Comparison of ENCODE assay signal across 8 mouse cellular contexts in the genomic region with DNA sequence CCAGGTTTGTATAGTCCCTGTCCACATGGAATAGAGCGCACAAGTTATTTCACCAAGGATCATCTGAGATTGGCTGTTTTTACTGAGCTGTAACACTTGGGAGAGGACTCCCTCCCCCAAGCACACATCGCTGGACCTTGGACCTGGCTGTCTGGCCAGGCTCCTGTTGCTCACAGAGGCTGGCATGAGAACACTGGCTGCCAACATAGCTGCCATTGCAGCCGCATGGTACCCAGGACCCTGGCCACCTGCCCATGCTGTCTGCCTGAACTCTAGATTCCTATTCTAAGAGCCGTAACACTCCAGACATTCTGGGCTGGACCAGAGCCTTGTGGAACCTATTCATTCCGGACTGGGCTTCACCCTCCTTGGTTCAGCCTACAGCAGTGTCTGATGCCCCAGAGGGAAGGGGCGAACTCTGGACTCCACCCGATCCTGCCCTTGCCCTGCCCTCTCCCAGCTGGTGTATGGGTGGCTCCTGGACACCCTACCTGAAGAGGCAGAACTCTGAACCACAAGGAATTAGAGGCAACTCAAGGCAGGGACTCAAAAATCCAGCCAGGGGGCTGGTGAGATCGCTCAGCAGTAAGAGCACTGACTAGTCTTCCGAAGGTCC. TPM values are rescaled to one million over a fixed set of nuclear protein-coding genes. Genes with fewer than 3 reads are reported as not detected.
DNase-seq lines count a peak whose midpoint lies in the region; ATAC-seq and TF ChIP-seq lines count a peak whose summit lies in the region.
"Had no signal": no experiment of that assay in that cellular context is flagged by ENCODE, and none has a peak within 500 bp of the region (broad histone marks: within the 10 kb centered on the region; RNA-seq: fewer than 3 reads in every experiment).

No protein-coding gene starts in this region.

- no peak overlapping the region for H3K4me2 ChIP-seq in forebrain, postnatal 0 days (ENCODE audit: low read depth)

- DNase-seq in lung, postnatal 10 days, result peak; percentile 13
- DNase-seq in lung, postnatal 36 days, result no peak
- DNase-seq in forebrain, postnatal 0 days, result no peak
- DNase-seq in kidney, adult 18-20 months, result peak; percentile 86
- no peak for DNase-seq in layer of hippocampus, postnatal 10 days (ENCODE audit: low spot score in 2 of 2)

- TF ChIP-seq POLR2A in small intestine, adult 2 months (IDR thresholded peaks at IDR 0.05; ENCODE audit: low read depth, low read length), result no peak

- ATAC-seq in forebrain, postnatal 0 days, result no peak
- ATAC-seq in frontal cortex, adult (ENCODE audit: low TSS enrichment), result no peak

- peak overlapping the region; percentile 54 for H3K27ac ChIP-seq in forebrain, postnatal 0 days (ENCODE audit: low read depth, low read length)
- no peak overlapping the region for H3K27ac ChIP-seq in small intestine, adult 2 months (ENCODE audit: insufficient read depth, low read depth, low read length)
- H3K27ac ChIP-seq: liver, embryonic 14.5 days had no signal

- WGBS in forebrain, postnatal 0 days, result 77% methylated on average over 9 of the region's 9 CpGs
- WGBS in small intestine, adult 2 months, result 40% methylated on average over 9 of the region's 9 CpGs

- no peaks in the 10 kb centered on the region for H3K9me3 ChIP-seq in forebrain, postnatal 0 days (ENCODE audit: low read length)

- no peak overlapping the region for H3K4me3 ChIP-seq in forebrain, postnatal 0 days (ENCODE audit: low read depth, low read length)
- H3K4me3 ChIP-seq in small intestine, adult 2 months (ENCODE audit: low read depth, low read length), result peak overlapping the region; percentile 2; the same call in 1 of the 2 replicates

- H3K9ac ChIP-seq in forebrain, postnatal 0 days, result no peak overlapping the region
- H3K9ac ChIP-seq: liver, embryonic 14.5 days had no signal

- TF ChIP-seq CTCF in forebrain, postnatal 0 days (IDR thresholded peaks at IDR 0.05; ENCODE audit: low read depth), result no peak
- no peak for TF ChIP-seq CTCF in small intestine, adult 2 months (IDR thresholded peaks at IDR 0.05; ENCODE audit: extremely low read depth, insufficient read length, insufficient replicate concordance, low read depth, low read length)

- no peaks in the 10 kb centered on the region for H3K27me3 ChIP-seq in forebrain, postnatal 0 days (ENCODE audit: insufficient read depth, low read length)
- H3K27me3 ChIP-seq in small intestine, adult 2 months (ENCODE audit: control insufficient read depth, insufficient read depth, low read length), result no peaks in the 10 kb centered on the region

- H3K36me3 ChIP-seq in forebrain, postnatal 0 days (ENCODE audit: insufficient read depth), result no peaks in the 10 kb centered on the region
- no peaks in the 10 kb centered on the region for H3K36me3 ChIP-seq in small intestine, adult 2 months (ENCODE audit: control insufficient read depth, insufficient read depth, low read length)

- peaks cover 26% of the 10 kb centered on the region for H3K4me1 ChIP-seq in forebrain, postnatal 0 days (ENCODE audit: insufficient read depth)
- H3K4me1 ChIP-seq in small intestine, adult 2 months (ENCODE audit: control insufficient read depth, insufficient read depth, insufficient read length, low read length), result peaks cover 6% of the 10 kb centered on the region

RNA-seq across cellular contexts. Expression of gene Alox5ap, which starts 58.5 kb away (rescaled TPM):
- total RNA-seq in forebrain, postnatal 0 days (2014; rRNA removed), result 3.4 and 11.6 TPM in 2 replicates
- 10.8 and 13.3 TPM in 2 replicates for polyA plus RNA-seq in forebrain, postnatal 0 days (2015; fragmentation: Nextera tagmentation; extraction: Ambion mirVana)
- 12.3 and 21.8 TPM in 2 replicates for polyA plus RNA-seq in small intestine, adult 2 months (2012; rRNA removed)
- total RNA-seq in layer of hippocampus, postnatal 10 days (2021), result 1 to 10 TPM; 7.9 to 9.6 TPM

Comparison
In these comparisons a context has a peak if more than half of its experiments do, and no peak if none do; other contexts are left out.
1. DNase-seq: peak in lung, postnatal 10 days (single experiment) and kidney, adult 18-20 months (single experiment); none in lung, postnatal 36 days (single experiment), forebrain, postnatal 0 days (single experiment) and layer of hippocampus, postnatal 10 days (0 of 2).